Mouse (Mus musculus): ENCODE measurements around the gene Pla2g2f.

Gene Pla2g2f

GRCm38 (mm10) chr4:138762266-138762665, 4.8 kb upstream of the Pla2g2f start:
- in situ Hi-C loops (cut with MseI, MboI): no loop called here

- in situ Hi-C loops (cut with MseI, MboI): no loop called here
Observed at GRCm38 (mm10) chr4:138755983-138756382, 1.4 kb downstream of the Pla2g2f start.

- in situ Hi-C loops (cut with MseI, MboI): no loop called here
Observed at GRCm38 (mm10) chr4:138755439-138755838, 2.0 kb downstream of the Pla2g2f start.

GRCm38 (mm10) chr4:138754432-138754831, 3.0 kb downstream of the Pla2g2f start:
- in situ Hi-C loops (cut with MseI, MboI): no loop called here

- in situ Hi-C loops (cut with MseI, MboI): no loop called here
Observed at GRCm38 (mm10) chr4:138753608-138754007, 3.8 kb downstream of the Pla2g2f start.

- in situ Hi-C loops (cut with MseI, MboI): no loop called here
Observed at GRCm38 (mm10) chr4:138752603-138753002, 4.8 kb downstream of the Pla2g2f start.

- in situ Hi-C loops (cut with MseI, MboI): loop anchor here in 1 of 2 experiments (5.0 kb wide), 1 partner anchor 99 kb away; no protein-coding TSS in a partner anchor
Observed at GRCm38 (mm10) chr4:138748369-138749072, 8.9 kb downstream of the Pla2g2f start.

- in situ Hi-C loops (cut with MseI, MboI): loop anchor here in 1 of 2 experiments (5.0 kb wide), 1 partner anchor 99 kb away; no protein-coding TSS in a partner anchor
Observed at GRCm38 (mm10) chr4:138747851-138748250, 9.6 kb downstream of the Pla2g2f start.

GRCm38 (mm10) chr4:138746866-138747265, 10.6 kb downstream of the Pla2g2f start:
- in situ Hi-C loops (cut with MseI, MboI): loop anchor here in 1 of 2 experiments (5.0 kb wide), 1 partner anchor 100 kb away; no protein-coding TSS in a partner anchor

- in situ Hi-C loops (cut with MseI, MboI): loop anchor here in 1 of 2 experiments (5.0 kb wide), 1 partner anchor 101 kb away; no protein-coding TSS in a partner anchor
Observed at GRCm38 (mm10) chr4:138745884-138746283, 11.5 kb downstream of the Pla2g2f start.

GRCm38 (mm10) chr4:138739136-138739851, 18.1 kb downstream of the Pla2g2f start:
- in situ Hi-C loops (cut with MseI, MboI): no loop called here

- in situ Hi-C loops (cut with MseI, MboI): no loop called here
Observed at GRCm38 (mm10) chr4:138737031-138737430, 20.4 kb downstream of the Pla2g2f start, which contains the start of gene Ubxn10. TSS of gene Ubxn10 (minus strand) at chr4:138737167.

GRCm38 (mm10) chr4:138734863-138735262, 22.6 kb downstream of the Pla2g2f start:
- in situ Hi-C loops (cut with MseI, MboI): no loop called here

- in situ Hi-C loops (cut with MseI, MboI): no loop called here
Observed at GRCm38 (mm10) chr4:138734105-138734504, 23.3 kb downstream of the Pla2g2f start.

- in situ Hi-C loops (cut with MseI, MboI): no loop called here
Observed at GRCm38 (mm10) chr4:138729018-138729703, 28.3 kb downstream of the Pla2g2f start.

GRCm38 (mm10) chr4:138725751-138726150, 31.7 kb downstream of the Pla2g2f start:
- in situ Hi-C loops (cut with MseI, MboI): no loop called here

GRCm38 (mm10) chr4:138725127-138725461, 32.3 kb downstream of the Pla2g2f start:
- in situ Hi-C loops (cut with MseI, MboI): no loop called here

GRCm38 (mm10) chr4:138724354-138725126, 32.9 kb downstream of the Pla2g2f start, which contains the start of gene Pla2g2c:
TSS of gene Pla2g2c (plus strand) at chr4:138724792.
- in situ Hi-C loops (cut with MseI, MboI): no loop called here

GRCm38 (mm10) chr4:138723493-138724281, 33.7 kb downstream of the Pla2g2f start:
- in situ Hi-C loops (cut with MseI, MboI): no loop called here

- in situ Hi-C loops (cut with MseI, MboI): no loop called here
Observed at GRCm38 (mm10) chr4:138719264-138719596, 38.2 kb downstream of the Pla2g2f start.
